Mouse (Mus musculus) limb, embryonic 11.5 days (tissue): Measurements from ENCODE around the gene Cox6a2. TPM values are rescaled to one million over a fixed set of nuclear protein-coding genes. Genes with fewer than 3 reads are reported as not detected.
A peak's percentile ranks its signal among the peaks of the same experiment; 100 is the strongest.

Experiments
- ATAC-seq: fragments of 200-750 bp; cut with Nextera tagmentation; 2 replicates; pipeline ENCODE4 v1.8.0; 2017; ENCODE audit warnings: low read depth; ENCODE audit not compliant: insufficient number of reproducible peaks, low FRiP score, low TSS enrichment
- DNase-seq: peaks from one replicate; pipeline ENCODE4 v3.0.0-alpha.2; 2015; ENCODE audit warnings: low spot score
- H3K27ac ChIP-seq: fragments of 300-500 bp; sonication (generic); replicated peaks from 2 replicates; pipeline ENCODE4 v1.5.1; 2014; ENCODE audit warnings: low read depth, mild to moderate bottlenecking, low read length
- H3K27me3 ChIP-seq: fragments of 300-500 bp; sonication (generic); 2 replicates; pipeline ENCODE4 v1.6.1; 2014; ENCODE audit warnings: mild to moderate bottlenecking, low read length, mixed read lengths; ENCODE audit not compliant: control insufficient read depth, insufficient read depth
- H3K36me3 ChIP-seq: fragments of 300-500 bp; sonication (generic); 2 replicates; pipeline ENCODE4 v1.6.1; 2014; ENCODE audit warnings: mild to moderate bottlenecking, low read length, moderate library complexity, mixed read lengths; ENCODE audit not compliant: control insufficient read depth, insufficient read depth
- H3K4me1 ChIP-seq: fragments of 300-500 bp; sonication (generic); 2 replicates; pipeline ENCODE4 v1.6.1; 2014; ENCODE audit warnings: low read length, mixed read lengths; ENCODE audit not compliant: control insufficient read depth, insufficient read depth
- H3K4me2 ChIP-seq: fragments of 300-500 bp; sonication (generic); 2 replicates; pipeline ENCODE4 v1.6.1; 2014; ENCODE audit warnings: low read depth, mild to moderate bottlenecking, moderate library complexity; ENCODE audit not compliant: severe bottlenecking
- H3K4me3 ChIP-seq: fragments of 300-500 bp; sonication (generic); 2 replicates; pipeline ENCODE4 v1.5.1; 2014; ENCODE audit warnings: low read depth, low read length
- H3K9ac ChIP-seq: fragments of 300-500 bp; sonication (generic); 2 replicates; pipeline ENCODE4 v1.6.1; 2014; ENCODE audit warnings: mild to moderate bottlenecking, low read length
- H3K9me3 ChIP-seq: fragments of 300-500 bp; sonication (generic); 2 replicates; pipeline ENCODE4 v1.6.1; 2016; ENCODE audit warnings: low read length; ENCODE audit not compliant: control insufficient read depth
- WGBS: fragments of 180-500 bp; shearing (Covaris S2); extraction: QIAGEN DNeasy Blood & Tissue Kit; methylation state at CpG from one replicate; pipeline ENCODE4 v1.1.7; 2014; 5-methylcytosine and 5-hydroxymethylcytosine counted together
- polyA plus RNA-seq: library from polyadenylated mRNA; unstranded; fragments of >200 nt; fragmentation: Nextera tagmentation; extraction: Ambion mirVana; gene quantifications from 2 replicates; pipeline ENCODE4 v1.2.1, GENCODE M21; 2014

Cox6a2 gene
- polyA plus RNA-seq, result 0.70 and 0.92 TPM in 2 replicates

- no peaks in the 10 kb centered on the region for H3K27me3 ChIP-seq
- H3K27ac ChIP-seq, result no peak within 1 kb of the TSS
- no peak within 1 kb of the TSS for H3K4me2 ChIP-seq
- DNase-seq (no peak), ATAC-seq (no peak)
- H3K9ac ChIP-seq, result no peak within 1 kb of the TSS
- 85% methylated on average over 6 of the region's 6 CpGs for WGBS
- no peak within 1 kb of the TSS for H3K4me3 ChIP-seq
- no peaks in the 10 kb centered on the region for H3K36me3 ChIP-seq
- no peaks in the 10 kb centered on the region for H3K9me3 ChIP-seq
- no peaks in the 10 kb centered on the region for H3K4me1 ChIP-seq
Measured at GRCm38 (mm10) chr7:128206152-128206551, at the start of gene Cox6a2. TSS of gene Cox6a2 (minus strand) at chr7:128206387.

- peaks cover 7% of the 10 kb centered on the region; the same call in 1 of the 2 replicates for H3K4me1 ChIP-seq
- H3K27me3 ChIP-seq, result no peaks in the 10 kb centered on the region
- no peak overlapping the region for H3K27ac ChIP-seq
- no peak overlapping the region for H3K9ac ChIP-seq
- no peak for ATAC-seq
- H3K4me3 ChIP-seq, result no peak overlapping the region
- H3K36me3 ChIP-seq, result no peaks in the 10 kb centered on the region
- DNase-seq, result no peak
- no peaks in the 10 kb centered on the region for H3K9me3 ChIP-seq
- no peak overlapping the region for H3K4me2 ChIP-seq
- 91% methylated on average over 5 of the region's 5 CpGs for WGBS
Measured at GRCm38 (mm10) chr7:128255757-128256156, 49.6 kb upstream of the Cox6a2 start.

GRCm38 (mm10) chr7:128254978-128255377 is 48.8 kb upstream of the Cox6a2 start:
- ATAC-seq (no peak), DNase-seq (no peak)
- H3K4me2 ChIP-seq, result no peak overlapping the region
- H3K27me3 ChIP-seq, result no peaks in the 10 kb centered on the region
- no peaks in the 10 kb centered on the region for H3K9me3 ChIP-seq
- 64% methylated on average over 2 of the region's 2 CpGs for WGBS
- H3K4me3 ChIP-seq, result no peak overlapping the region
- no peaks in the 10 kb centered on the region for H3K36me3 ChIP-seq
- no peak overlapping the region for H3K9ac ChIP-seq
- H3K27ac ChIP-seq, result no peak overlapping the region
- H3K4me1 ChIP-seq, result peaks cover 7% of the 10 kb centered on the region; the same call in 1 of the 2 replicates

- no peaks in the 10 kb centered on the region for H3K36me3 ChIP-seq
Measured at GRCm38 (mm10) chr7:128252609-128253008, 46.4 kb upstream of the Cox6a2 start.

GRCm38 (mm10) chr7:128251946-128252345 is 45.8 kb upstream of the Cox6a2 start:
- Histone ChIP-seq H3K4me3 (peak overlapping the region; percentile 23; the same call in 1 of the 2 replicates), H3K9me3 (no peaks in the 10 kb centered on the region), H3K4me1 (peaks cover 7% of the 10 kb centered on the region; the same call in 1 of the 2 replicates), H3K27ac (no peak overlapping the region), H3K27me3 (no peaks in the 10 kb centered on the region), H3K9ac (no peak overlapping the region), H3K4me2 (peak overlapping the region; percentile 58), H3K36me3 (no peaks in the 10 kb centered on the region)
- ATAC-seq, result no peak
- 44% methylated on average over 12 of the region's 12 CpGs for WGBS
- no peak for DNase-seq

More at GRCm38 (mm10) chr7:128252609-128253008, 46.4 kb upstream of the Cox6a2 start:
- Histone ChIP-seq H3K27ac (no peak overlapping the region), H3K9ac (peak overlapping the region; percentile 68), H3K4me3 (peak overlapping the region; percentile 23), H3K9me3 (no peaks in the 10 kb centered on the region), H3K27me3 (no peaks in the 10 kb centered on the region), H3K4me1 (peaks cover 7% of the 10 kb centered on the region; the same call in 1 of the 2 replicates), H3K4me2 (peak overlapping the region; percentile 58)
- DNase-seq (peak; percentile 79), ATAC-seq (peak; percentile 71; the same call in 1 of the 2 replicates)
- WGBS, result 7% methylated on average over 24 of the region's 24 CpGs

GRCm38 (mm10) chr7:128249998-128250397 is 43.8 kb upstream of the Cox6a2 start:
- Histone ChIP-seq H3K36me3 (no peaks in the 10 kb centered on the region; the same call in 1 of the 2 replicates), H3K9me3 (no peaks in the 10 kb centered on the region), H3K4me1 (peaks cover 13% of the 10 kb centered on the region; the same call in 1 of the 2 replicates), H3K27me3 (no peaks in the 10 kb centered on the region), H3K27ac (no peak overlapping the region), H3K4me2 (no peak overlapping the region), H3K9ac (no peak overlapping the region), H3K4me3 (no peak overlapping the region)
- DNase-seq, result no peak
- WGBS, result 86% methylated on average over 5 of the region's 5 CpGs
- no peak for ATAC-seq

- Histone ChIP-seq H3K4me2 (no peak overlapping the region), H3K27me3 (no peaks in the 10 kb centered on the region), H3K27ac (no peak overlapping the region), H3K4me1 (peaks cover 13% of the 10 kb centered on the region; the same call in 1 of the 2 replicates), H3K4me3 (no peak overlapping the region), H3K36me3 (peaks cover 8% of the 10 kb centered on the region), H3K9me3 (no peaks in the 10 kb centered on the region), H3K9ac (no peak overlapping the region)
- WGBS, result 84% methylated on average over 10 of the region's 10 CpGs
- ATAC-seq (no peak), DNase-seq (no peak)
Measured at GRCm38 (mm10) chr7:128248081-128249042, 42.2 kb upstream of the Cox6a2 start.

- peak overlapping the region; percentile 65 for H3K4me2 ChIP-seq
- peak; percentile 67 for ATAC-seq
- no peaks in the 10 kb centered on the region for H3K27me3 ChIP-seq
- H3K27ac ChIP-seq, result no peak overlapping the region
- peak overlapping the region; percentile 61 for H3K9ac ChIP-seq
- peaks cover 12% of the 10 kb centered on the region for H3K36me3 ChIP-seq
- no peaks in the 10 kb centered on the region for H3K9me3 ChIP-seq
- peak overlapping the region; percentile 38 for H3K4me3 ChIP-seq
- peak; percentile 89 for DNase-seq
- peaks cover 13% of the 10 kb centered on the region; the same call in 1 of the 2 replicates for H3K4me1 ChIP-seq
- WGBS, result 2% methylated on average over 13 of the region's 13 CpGs
Measured at GRCm38 (mm10) chr7:128247443-128247842, 41.3 kb upstream of the Cox6a2 start.
